Mouse (Mus musculus) limb, embryonic 14.5 days (tissue): ENCODE measurements around the gene Rbfox1. TPM values are rescaled to one million over a fixed set of nuclear protein-coding genes. Genes with fewer than 3 reads are reported as not detected.

Experiments
- ATAC-seq: fragments of 200-750 bp; cut with Nextera tagmentation; 2 replicates; pipeline ENCODE4 v1.8.0; 2017; ENCODE audit warnings: low read depth, moderate number of reproducible peaks, moderate TSS enrichment; ENCODE audit not compliant: low FRiP score
- DNase-seq: peaks from one replicate; pipeline ENCODE4 v3.0.0-alpha.2; 2015; ENCODE audit warnings: low spot score
- H3K27ac ChIP-seq: fragments of 300-500 bp; sonication (generic); replicated peaks from 2 replicates; pipeline ENCODE4 v1.5.1; 2014; ENCODE audit warnings: low read depth, mild to moderate bottlenecking, low read length, moderate library complexity, mixed read lengths
- H3K27me3 ChIP-seq: fragments of 300-500 bp; sonication (generic); 2 replicates; pipeline ENCODE4 v1.6.1; 2014; ENCODE audit warnings: low read length, mixed read lengths; ENCODE audit not compliant: control insufficient read depth, insufficient read depth
- H3K36me3 ChIP-seq: fragments of 300-500 bp; sonication (generic); 2 replicates; pipeline ENCODE4 v1.6.1; 2014; ENCODE audit warnings: mild to moderate bottlenecking, low read length, moderate library complexity, mixed read lengths; ENCODE audit not compliant: control insufficient read depth, insufficient read depth
- H3K4me1 ChIP-seq: fragments of 300-500 bp; sonication (generic); 2 replicates; pipeline ENCODE4 v1.6.1; 2014; ENCODE audit warnings: antibody characterized with exemption, low read length, mixed read lengths; ENCODE audit not compliant: control insufficient read depth, insufficient read depth
- H3K4me2 ChIP-seq: fragments of 300-500 bp; sonication (generic); replicated peaks from 2 replicates; pipeline ENCODE4 v1.6.1; 2014; ENCODE audit warnings: low read depth, mild to moderate bottlenecking, low read length, moderate library complexity; ENCODE audit not compliant: severe bottlenecking
- H3K4me3 ChIP-seq: fragments of 300-500 bp; sonication (generic); replicated peaks from 2 replicates; pipeline ENCODE4 v1.5.1; 2014; ENCODE audit warnings: low read length
- H3K9ac ChIP-seq: fragments of 300-500 bp; sonication (generic); 2 replicates; pipeline ENCODE4 v1.6.1; 2014; ENCODE audit warnings: mild to moderate bottlenecking, low read depth, low read length, moderate library complexity; ENCODE audit not compliant: severe bottlenecking
- H3K9me3 ChIP-seq: fragments of 300-500 bp; sonication (generic); 2 replicates; pipeline ENCODE4 v1.6.1; 2016; ENCODE audit warnings: low read length; ENCODE audit not compliant: control insufficient read depth
- POLR2A ChIP-seq: fragments of 200-500 bp; IDR thresholded peaks from 2 replicates; pipeline ENCODE4 v1.8.0; 2012; ENCODE audit warnings: inconsistent platforms, mild to moderate bottlenecking, moderate library complexity, borderline replicate concordance; ENCODE audit not compliant: insufficient read depth, insufficient read length; ENCODE audit errors: extremely low read depth
- WGBS: fragments of 180-500 bp; shearing (Covaris S2); extraction: QIAGEN DNeasy Blood & Tissue Kit; methylation state at CpG from one replicate; pipeline ENCODE4 v1.1.7; 2014; 5-methylcytosine and 5-hydroxymethylcytosine counted together
- polyA plus RNA-seq, 2 experiments: library from polyadenylated mRNA; depleted of rRNA in 1 of 2; stranded (reverse) in 1 of 2; unstranded in 1 of 2; fragments of >200 nt; fragmentation: Nextera tagmentation in 1 of 2; extraction: Ambion mirVana in 1 of 2; gene quantifications; 2 replicates each; pipeline versions ENCODE4 v1.2.1 to v1.2.3; 2012 to 2014

Rbfox1 gene
- polyA plus RNA-seq, 2 experiments = 3.8 to 6.0 TPM

- no peak for TF ChIP-seq POLR2A
- Histone ChIP-seq H3K4me2 (no peak overlapping the region), H3K4me1 (no peaks in the 10 kb centered on the region), H3K36me3 (no peaks in the 10 kb centered on the region), H3K9ac (no peak overlapping the region), H3K4me3 (no peak overlapping the region), H3K27me3 (no peaks in the 10 kb centered on the region), H3K27ac (no peak overlapping the region), H3K9me3 (no peaks in the 10 kb centered on the region)
- 66% methylated on average over 3 of the region's 3 CpGs for WGBS
- no peak for ATAC-seq
- no peak for DNase-seq
Measured at GRCm38 (mm10) chr16:6840007-6840406, 954.9 kb downstream of the Rbfox1 start.

- DNase-seq = no peak
- no peaks in the 10 kb centered on the region for H3K27me3 ChIP-seq
- no peaks in the 10 kb centered on the region for H3K36me3 ChIP-seq
- H3K9ac ChIP-seq = no peak overlapping the region
- no peak for TF ChIP-seq POLR2A
- no peak overlapping the region for H3K4me2 ChIP-seq
- H3K4me3 ChIP-seq = no peak overlapping the region
- no peaks in the 10 kb centered on the region for H3K9me3 ChIP-seq
- H3K27ac ChIP-seq = no peak overlapping the region
- 73% methylated on average over 7 of the region's 7 CpGs for WGBS
- no peaks in the 10 kb centered on the region for H3K4me1 ChIP-seq
- ATAC-seq = no peak
Measured at GRCm38 (mm10) chr16:6840461-6840860, 955.3 kb downstream of the Rbfox1 start.

GRCm38 (mm10) chr16:6842066-6842785, 957.1 kb downstream of the Rbfox1 start:
- no peak overlapping the region for H3K4me2 ChIP-seq
- no peak for ATAC-seq
- 40% methylated on average over 8 of the region's 8 CpGs for WGBS
- H3K4me3 ChIP-seq = no peak overlapping the region
- H3K9me3 ChIP-seq = no peaks in the 10 kb centered on the region
- no peaks in the 10 kb centered on the region for H3K27me3 ChIP-seq
- no peaks in the 10 kb centered on the region for H3K36me3 ChIP-seq
- no peak overlapping the region for H3K27ac ChIP-seq
- no peak overlapping the region for H3K9ac ChIP-seq
- no peaks in the 10 kb centered on the region for H3K4me1 ChIP-seq
- no peak for DNase-seq
- no peak for TF ChIP-seq POLR2A

- no peaks in the 10 kb centered on the region for H3K9me3 ChIP-seq
- H3K4me1 ChIP-seq = no peaks in the 10 kb centered on the region
- H3K4me3 ChIP-seq = no peak overlapping the region
- WGBS = 38% methylated on average over 4 of the region's 4 CpGs
- H3K27ac ChIP-seq = no peak overlapping the region
- H3K27me3 ChIP-seq = no peaks in the 10 kb centered on the region
- H3K4me2 ChIP-seq = no peak overlapping the region
- no peak overlapping the region for H3K9ac ChIP-seq
- DNase-seq (no peak), ATAC-seq (no peak)
- no peaks in the 10 kb centered on the region for H3K36me3 ChIP-seq
- no peak for TF ChIP-seq POLR2A
Measured at GRCm38 (mm10) chr16:6844659-6845058, 959.5 kb downstream of the Rbfox1 start.

- Histone ChIP-seq H3K4me1 (no peaks in the 10 kb centered on the region), H3K9ac (no peak overlapping the region), H3K4me2 (no peak overlapping the region), H3K27ac (no peak overlapping the region), H3K27me3 (no peaks in the 10 kb centered on the region), H3K36me3 (no peaks in the 10 kb centered on the region), H3K4me3 (no peak overlapping the region), H3K9me3 (no peaks in the 10 kb centered on the region)
- no peak for ATAC-seq
- DNase-seq = no peak
- WGBS = 78% methylated on average over 9 of the region's 9 CpGs
- TF ChIP-seq POLR2A = no peak
Measured at GRCm38 (mm10) chr16:6851393-6851792, 966.2 kb downstream of the Rbfox1 start.
